Mouse (Mus musculus): ENCODE measurements around the gene Rnf135. TPM values are rescaled to one million over a fixed set of nuclear protein-coding genes. Genes with fewer than 3 reads are reported as not detected.
"Not testable (repeated sequence)": the region's sequence is repeated elsewhere in the genome, so short reads cannot be mapped to it uniquely, and the experiment has no call there.

Rnf135 gene
- polyA plus RNA-seq, 1 experiment from 2014 or later, result 4.6 TPM

GRCm38 (mm10) chr11:80170351-80170750 lies 13.3 kb upstream of the Rnf135 start:
- Histone ChIP-seq H3K9ac (ENCODE audit: low read depth, low read length) (no peak overlapping the region), H3K27ac (ENCODE audit: low read depth, low read length) (no peak overlapping the region), H3K36me3 (ENCODE audit: control insufficient read depth, insufficient read depth, low read length) (no peaks in the 10 kb centered on the region), H3K4me3 (ENCODE audit: low read length) (no peak overlapping the region), H3K27me3 (replicated peaks; ENCODE audit: control insufficient read depth, insufficient read depth, low read length) (no peaks in the 10 kb centered on the region; the same call in 1 of the 2 replicates), H3K9me3 (ENCODE audit: control insufficient read depth, low read length) (no peaks in the 10 kb centered on the region), H3K4me2 (ENCODE audit: low read length) (no peak overlapping the region), H3K4me1 (ENCODE audit: control insufficient read depth, insufficient read depth, low read depth, low read length) (no peaks in the 10 kb centered on the region)
- WGBS, result 78% methylated on average over 5 of the region's 5 CpGs
- no peak for ATAC-seq

GRCm38 (mm10) chr11:80171884-80172283 lies 11.8 kb upstream of the Rnf135 start:
- no peak overlapping the region for H3K4me3 ChIP-seq (ENCODE audit: low read length)

GRCm38 (mm10) chr11:80173963-80174670 lies 9.5 kb upstream of the Rnf135 start:
- no peak overlapping the region for H3K4me3 ChIP-seq (ENCODE audit: low read length)
- no peaks in the 10 kb centered on the region for H3K9me3 ChIP-seq (ENCODE audit: control insufficient read depth, low read length)
- no peak for ATAC-seq
- H3K9ac ChIP-seq (ENCODE audit: low read depth, low read length), result no peak overlapping the region
- no peak overlapping the region for H3K27ac ChIP-seq (ENCODE audit: low read depth, low read length)
- H3K4me2 ChIP-seq (ENCODE audit: low read length), result no peak overlapping the region
- no peaks in the 10 kb centered on the region; the same call in 1 of the 2 replicates for H3K27me3 ChIP-seq (replicated peaks; ENCODE audit: control insufficient read depth, insufficient read depth, low read length)
- H3K4me1 ChIP-seq (ENCODE audit: control insufficient read depth, insufficient read depth, low read depth, low read length), result no peaks in the 10 kb centered on the region
- H3K36me3 ChIP-seq (ENCODE audit: control insufficient read depth, insufficient read depth, low read length), result no peaks in the 10 kb centered on the region
- WGBS, result 78% methylated on average over 11 of the region's 11 CpGs

More at GRCm38 (mm10) chr11:80171884-80172283, 11.8 kb upstream of the Rnf135 start:
- Histone ChIP-seq H3K4me1 (ENCODE audit: control insufficient read depth, insufficient read depth, low read depth, low read length) (no peaks in the 10 kb centered on the region), H3K27ac (ENCODE audit: low read depth, low read length) (no peak overlapping the region), H3K27me3 (replicated peaks; ENCODE audit: control insufficient read depth, insufficient read depth, low read length) (no peaks in the 10 kb centered on the region; the same call in 1 of the 2 replicates), H3K36me3 (ENCODE audit: control insufficient read depth, insufficient read depth, low read length) (no peaks in the 10 kb centered on the region), H3K9me3 (ENCODE audit: control insufficient read depth, low read length) (no peaks in the 10 kb centered on the region), H3K4me2 (ENCODE audit: low read length) (no peak overlapping the region), H3K9ac (ENCODE audit: low read depth, low read length) (no peak overlapping the region)
- 71% methylated on average over 4 of the region's 4 CpGs for WGBS
- no peak for ATAC-seq

- Histone ChIP-seq H3K9ac (ENCODE audit: low read depth, low read length) (no peak overlapping the region), H3K4me1 (ENCODE audit: control insufficient read depth, insufficient read depth, low read depth, low read length) (no peaks in the 10 kb centered on the region), H3K9me3 (ENCODE audit: control insufficient read depth, low read length) (no peaks in the 10 kb centered on the region), H3K4me3 (ENCODE audit: low read length) (no peak overlapping the region), H3K27me3 (replicated peaks; ENCODE audit: control insufficient read depth, insufficient read depth, low read length) (no peaks in the 10 kb centered on the region; the same call in 1 of the 2 replicates), H3K27ac (ENCODE audit: low read depth, low read length) (no peak overlapping the region), H3K4me2 (ENCODE audit: low read length) (no peak overlapping the region), H3K36me3 (ENCODE audit: control insufficient read depth, insufficient read depth, low read length) (no peaks in the 10 kb centered on the region)
- 78% methylated on average over 11 of the region's 11 CpGs for WGBS
- ATAC-seq, result no peak
Observed at GRCm38 (mm10) chr11:80176911-80177895, 6.4 kb upstream of the Rnf135 start.

- no peak for ATAC-seq
- Histone ChIP-seq H3K4me1 (ENCODE audit: control insufficient read depth, insufficient read depth, low read depth, low read length) (no peaks in the 10 kb centered on the region), H3K4me2 (ENCODE audit: low read length) (no peak overlapping the region), H3K4me3 (ENCODE audit: low read length) (no peak overlapping the region), H3K36me3 (ENCODE audit: control insufficient read depth, insufficient read depth, low read length) (no peaks in the 10 kb centered on the region), H3K27me3 (replicated peaks; ENCODE audit: control insufficient read depth, insufficient read depth, low read length) (no peaks in the 10 kb centered on the region; the same call in 1 of the 2 replicates), H3K27ac (ENCODE audit: low read depth, low read length) (no peak overlapping the region), H3K9ac (ENCODE audit: low read depth, low read length) (no peak overlapping the region), H3K9me3 (ENCODE audit: control insufficient read depth, low read length) (no peaks in the 10 kb centered on the region)
- WGBS, result 86% methylated on average over 8 of the region's 8 CpGs
Observed at GRCm38 (mm10) chr11:80178316-80178715, 5.3 kb upstream of the Rnf135 start.

GRCm38 (mm10) chr11:80181021-80181749 lies 2.5 kb upstream of the Rnf135 start:
- H3K4me1 ChIP-seq (ENCODE audit: control insufficient read depth, insufficient read depth, low read depth, low read length), result no peaks in the 10 kb centered on the region
- H3K9ac ChIP-seq (ENCODE audit: low read depth, low read length), result no peak overlapping the region
- no peaks in the 10 kb centered on the region for H3K27me3 ChIP-seq (replicated peaks; ENCODE audit: control insufficient read depth, insufficient read depth, low read length)
- no peaks in the 10 kb centered on the region for H3K9me3 ChIP-seq (ENCODE audit: control insufficient read depth, low read length)
- 75% methylated on average over 5 of the region's 5 CpGs for WGBS
- H3K4me2 ChIP-seq (ENCODE audit: low read length), result no peak overlapping the region
- H3K36me3 ChIP-seq (ENCODE audit: control insufficient read depth, insufficient read depth, low read length), result no peaks in the 10 kb centered on the region
- ATAC-seq, result no peak
- no peak overlapping the region for H3K4me3 ChIP-seq (ENCODE audit: low read length)
- no peak overlapping the region for H3K27ac ChIP-seq (ENCODE audit: low read depth, low read length)

- H3K4me2 ChIP-seq (ENCODE audit: low read length), result peak overlapping the region; percentile 67
- peak; percentile 56 for ATAC-seq
- not testable (repeated sequence) for H3K4me1 ChIP-seq (ENCODE audit: control insufficient read depth, insufficient read depth, low read depth, low read length); H3K27me3 ChIP-seq (replicated peaks; ENCODE audit: control insufficient read depth, insufficient read depth, low read length); H3K9me3 ChIP-seq (ENCODE audit: control insufficient read depth, low read length); H3K36me3 ChIP-seq (ENCODE audit: control insufficient read depth, insufficient read depth, low read length)
- peak overlapping the region; percentile 77 for H3K27ac ChIP-seq (ENCODE audit: low read depth, low read length)
- H3K4me3 ChIP-seq (ENCODE audit: low read length), result peak overlapping the region; percentile 59
- peak overlapping the region; percentile 79 for H3K9ac ChIP-seq (ENCODE audit: low read depth, low read length)
- WGBS, result 46% methylated on average over 12 of the region's 12 CpGs
Observed at GRCm38 (mm10) chr11:80183054-80183704, 472 bp upstream of the Rnf135 start.

GRCm38 (mm10) chr11:80184531-80185071 lies 950 bp downstream of the Rnf135 start:
- no peaks in the 10 kb centered on the region for H3K36me3 ChIP-seq (ENCODE audit: control insufficient read depth, insufficient read depth, low read length)
- H3K27ac ChIP-seq (ENCODE audit: low read depth, low read length), result no peak overlapping the region
- 87% methylated on average over 6 of the region's 6 CpGs for WGBS
- no peak for ATAC-seq
- no peaks in the 10 kb centered on the region for H3K4me1 ChIP-seq (ENCODE audit: control insufficient read depth, insufficient read depth, low read depth, low read length)
- H3K4me3 ChIP-seq (ENCODE audit: low read length), result no peak overlapping the region; the same call in 1 of the 2 replicates
- H3K4me2 ChIP-seq (ENCODE audit: low read length), result peak overlapping the region; percentile 67
- no peak overlapping the region for H3K9ac ChIP-seq (ENCODE audit: low read depth, low read length)
- no peaks in the 10 kb centered on the region for H3K9me3 ChIP-seq (ENCODE audit: control insufficient read depth, low read length)
- H3K27me3 ChIP-seq (replicated peaks; ENCODE audit: control insufficient read depth, insufficient read depth, low read length), result no peaks in the 10 kb centered on the region

Measured in hindbrain, embryonic 16.5 days (tissue).